39 mouse cellular contexts compared by ENCODE assay signal in genomic region chr10:95720181-95720798, GRCm38 (mm10). TPM values are rescaled to one million over a fixed set of nuclear protein-coding genes. Genes with fewer than 3 reads are reported as not detected.
DNase-seq lines count a peak whose midpoint lies in the region; ATAC-seq and TF ChIP-seq lines count a peak whose summit lies in the region.
"Had no signal": no experiment of that assay in that cellular context is flagged by ENCODE, and none has a peak within 500 bp of the region (broad histone marks: within the 10 kb centered on the region; RNA-seq: fewer than 3 reads in every experiment).

No protein-coding gene starts in this region.

- TF ChIP-seq CTCF in liver, adult 2 months (IDR thresholded peaks at IDR 0.05; ENCODE audit: low read depth, low read length): no peak

- H3K27ac ChIP-seq in liver, adult 2 months (replicated peaks; ENCODE audit: insufficient read depth, low read depth, low read length): no peak overlapping the region
- H3K27ac ChIP-seq in liver, embryonic 12.5 days: no peak overlapping the region
- peak overlapping the region; percentile 30 for H3K27ac ChIP-seq in limb, embryonic 10.5 days
- no peak overlapping the region for H3K27ac ChIP-seq in hindbrain, embryonic 16.5 days (ENCODE audit: low read depth, low read length)
- H3K27ac ChIP-seq: embryonic facial prominence, embryonic 12.5 days; hindbrain, embryonic 14.5 days; layer of hippocampus, adult 2 months; midbrain, embryonic 10.5 days; midbrain, embryonic 15.5 days; neural tube, embryonic 12.5 days had no signal

- no peaks in the 10 kb centered on the region for H3K27me3 ChIP-seq in liver, adult 2 months (ENCODE audit: control insufficient read depth, insufficient read depth, low read length)
- no peaks in the 10 kb centered on the region for H3K27me3 ChIP-seq in liver, embryonic 12.5 days (replicated peaks)
- H3K27me3 ChIP-seq in limb, embryonic 10.5 days (ENCODE audit: low read depth, poor library complexity, severe bottlenecking): no peaks in the 10 kb centered on the region
- H3K27me3 ChIP-seq in hindbrain, embryonic 16.5 days (replicated peaks; ENCODE audit: control insufficient read depth, insufficient read depth, low read length): no peaks in the 10 kb centered on the region
- H3K27me3 ChIP-seq: embryonic facial prominence, embryonic 12.5 days; heart, embryonic 12.5 days; midbrain, embryonic 15.5 days; neural tube, embryonic 12.5 days; Patski had no signal

- WGBS in liver, adult 2 months: 61% methylated on average over 12 of the region's 12 CpGs
- 59% methylated on average over 12 of the region's 12 CpGs for WGBS in liver, embryonic 12.5 days (ENCODE audit: insufficient replicate concordance)
- 76% methylated on average over 12 of the region's 12 CpGs for WGBS in limb, embryonic 10.5 days
- WGBS in hindbrain, embryonic 16.5 days: 78% methylated on average over 12 of the region's 12 CpGs

- H3K4me3 ChIP-seq in liver, adult 2 months (ENCODE audit: insufficient read depth, low read depth, low read length): no peak overlapping the region
- H3K4me3 ChIP-seq in liver, embryonic 12.5 days: no peak overlapping the region
- no peak overlapping the region for H3K4me3 ChIP-seq in limb, embryonic 10.5 days
- no peak overlapping the region for H3K4me3 ChIP-seq in hindbrain, embryonic 16.5 days (ENCODE audit: low read length)
- H3K4me3 ChIP-seq: embryonic facial prominence, embryonic 12.5 days; heart, embryonic 12.5 days; layer of hippocampus, adult 2 months; midbrain, embryonic 10.5 days; midbrain, embryonic 15.5 days; neural tube, embryonic 12.5 days had no signal

- no peaks in the 10 kb centered on the region for H3K36me3 ChIP-seq in liver, adult 2 months (ENCODE audit: control insufficient read depth, insufficient read depth, low read length)
- H3K36me3 ChIP-seq in liver, embryonic 12.5 days: no peaks in the 10 kb centered on the region
- H3K36me3 ChIP-seq in limb, embryonic 10.5 days: no peaks in the 10 kb centered on the region
- H3K36me3 ChIP-seq in hindbrain, embryonic 16.5 days (ENCODE audit: control insufficient read depth, insufficient read depth, low read length): no peaks in the 10 kb centered on the region
- H3K36me3 ChIP-seq: embryonic facial prominence, embryonic 12.5 days; heart, embryonic 12.5 days; midbrain, embryonic 10.5 days; midbrain, embryonic 15.5 days; neural tube, embryonic 12.5 days had no signal

- no peak overlapping the region for H3K9ac ChIP-seq in liver, adult 2 months (ENCODE audit: low read depth, low read length)
- no peak overlapping the region for H3K9ac ChIP-seq in liver, embryonic 12.5 days
- H3K9ac ChIP-seq in hindbrain, embryonic 16.5 days (ENCODE audit: low read depth, low read length): no peak overlapping the region
- H3K9ac ChIP-seq: embryonic facial prominence, embryonic 12.5 days; heart, embryonic 12.5 days; hindbrain, embryonic 14.5 days; lung, embryonic 14.5 days; midbrain, embryonic 15.5 days; neural tube, embryonic 12.5 days had no signal

- no peaks in the 10 kb centered on the region for H3K79me2 ChIP-seq in liver, adult 2 months (ENCODE audit: control insufficient read depth, insufficient read depth, low read length)

- ATAC-seq in liver, embryonic 12.5 days: no peak
- ATAC-seq in hindbrain, embryonic 16.5 days: no peak
- ATAC-seq: forebrain, embryonic 14.5 days; inflammation-experienced regulatory T-cells, adult 6 months; midbrain, embryonic 15.5 days; Patski had no signal

- H3K9me3 ChIP-seq in liver, embryonic 12.5 days (replicated peaks): no peaks in the 10 kb centered on the region
- H3K9me3 ChIP-seq in limb, embryonic 10.5 days (replicated peaks): no peaks in the 10 kb centered on the region
- no peaks in the 10 kb centered on the region for H3K9me3 ChIP-seq in hindbrain, embryonic 16.5 days (ENCODE audit: control insufficient read depth, low read length)
- H3K9me3 ChIP-seq: embryonic facial prominence, embryonic 12.5 days; heart, embryonic 12.5 days; midbrain, embryonic 10.5 days; midbrain, embryonic 15.5 days; neural tube, embryonic 12.5 days had no signal

- no peak for TF ChIP-seq POLR2A in liver, adult 2 months (IDR thresholded peaks at IDR 0.05; ENCODE audit: extremely low read depth, insufficient read depth, low read length)

- no peak overlapping the region for H3K4me2 ChIP-seq in liver, embryonic 12.5 days
- no peak overlapping the region for H3K4me2 ChIP-seq in hindbrain, embryonic 16.5 days (ENCODE audit: low read length)
- H3K4me2 ChIP-seq: embryonic facial prominence, embryonic 12.5 days; heart, embryonic 12.5 days; hindbrain, embryonic 14.5 days; lung, embryonic 14.5 days; midbrain, embryonic 15.5 days; neural tube, embryonic 12.5 days had no signal

- H3K4me1 ChIP-seq in liver, adult 2 months (ENCODE audit: control insufficient read depth, insufficient read depth, low read length): peaks cover 9% of the 10 kb centered on the region; the same call in 1 of the 2 replicates
- peaks cover 50% of the 10 kb centered on the region for H3K4me1 ChIP-seq in liver, embryonic 12.5 days
- H3K4me1 ChIP-seq in limb, embryonic 10.5 days: peaks cover 31% of the 10 kb centered on the region
- H3K4me1 ChIP-seq in hindbrain, embryonic 16.5 days (ENCODE audit: control insufficient read depth, insufficient read depth, low read depth, low read length): no peaks in the 10 kb centered on the region
- H3K4me1 ChIP-seq: midbrain, embryonic 15.5 days; neural tube, embryonic 12.5 days had no signal

- peak; percentile 30 for DNase-seq in liver, adult 2 months (ENCODE audit: extremely low read depth, low read depth, low spot score)
- peak; percentile 73 for DNase-seq in ES-CJ7 (ENCODE audit: low read depth, low spot score)
- no peak for DNase-seq in limb, embryonic 10.5 days (ENCODE audit: low spot score)
- DNase-seq in adipocyte (ENCODE audit: low spot score): no peak
- no peak for DNase-seq in lung, postnatal 10 days
- DNase-seq: adrenal gland, adult 2 months; B cell, adult 2 months; cerebellum, adult 9-10 months; embryo, embryonic 11 days; gastrocnemius, postnatal 36 days; heart, adult 18-20 months; kidney, adult 11 months; kidney, postnatal 36 days; lung, embryonic 14.5 days; right cerebral cortex, postnatal 4 days; thymus, adult 2 months; thymus, postnatal 36 days had no signal

RNA-seq across cellular contexts. Expression of gene Anapc15-ps, which starts 47.0 kb away (rescaled TPM):
- total RNA-seq in liver, adult 2 months (2014; rRNA removed): not detected in 2 replicates
- polyA plus RNA-seq in liver, adult 2 months (2012; rRNA removed): not detected in 2 replicates
- polyA plus RNA-seq in liver, embryonic 12.5 days (2016; fragmentation: Nextera tagmentation; extraction: Ambion mirVana): not detected in 2 replicates
- polyA plus RNA-seq in limb, embryonic 10.5 days (2016; fragmentation: Nextera tagmentation; extraction: Ambion mirVana): not detected in 2 replicates
- 0.95 TPM in 1 of 2 replicates, not detected in the other for polyA plus RNA-seq in hindbrain, embryonic 16.5 days (2015; fragmentation: Nextera tagmentation; extraction: Ambion mirVana)
- total RNA-seq: adrenal gland, adult 2 months; gastrocnemius, adult 18-20 months; gastrocnemius, postnatal 36 days; heart, adult 18-20 months; hematopoietic stem cell, adult 5-6 weeks; layer of hippocampus, adult 2 months; layer of hippocampus, postnatal 14 days; left cerebral cortex, adult 8-10 months; left cerebral cortex, postnatal 36 days; MEL had no signal
- polyA plus RNA-seq: adrenal gland, adult 2 months; embryonic facial prominence, embryonic 12.5 days; forebrain, embryonic 14.5 days; heart, embryonic 12.5 days; heart, postnatal 0 days; hindbrain, embryonic 14.5 days; inflammation-experienced regulatory T-cells, adult 6 months; kidney, embryonic 16.5 days; limb, embryonic 14.5 days; lung, embryonic 14.5 days; midbrain, embryonic 10.5 days; midbrain, embryonic 15.5 days; neural tube, embryonic 12.5 days; spleen, adult 2 months; thymus, adult 2 months had no signal

Comparison
In these comparisons a context has a peak if more than half of its experiments do, and no peak if none do; other contexts are left out.
1. DNase-seq: peak in liver, adult 2 months (single experiment) and ES-CJ7 (single experiment); none in limb, embryonic 10.5 days (single experiment), adipocyte (single experiment) and lung, postnatal 10 days (single experiment).